Mouse (Mus musculus) intestine, embryonic 15.5 days (tissue): ENCODE results near the gene Gpsm1. TPM values are rescaled to one million over a fixed set of nuclear protein-coding genes. Genes with fewer than 3 reads are reported as not detected.

ENCODE experiments used
- ATAC-seq: fragments of 200-750 bp; cut with Nextera tagmentation; 2 replicates; pipeline ENCODE4 v1.8.0; 2017; ENCODE audit warnings: moderate TSS enrichment, moderate library complexity
- H3K27ac ChIP-seq: fragments of 300-500 bp; sonication (generic); 2 replicates; pipeline ENCODE4 v1.5.1; 2015; ENCODE audit warnings: mild to moderate bottlenecking, inconsistent platforms
- H3K27me3 ChIP-seq: fragments of 300-500 bp; sonication (generic); replicated peaks from 2 replicates; pipeline ENCODE4 v1.6.1; 2015; ENCODE audit warnings: inconsistent platforms
- H3K36me3 ChIP-seq: fragments of 300-500 bp; sonication (generic); 2 replicates; pipeline ENCODE4 v1.6.1; 2015; ENCODE audit warnings: inconsistent platforms
- H3K4me1 ChIP-seq: fragments of 300-500 bp; sonication (generic); replicated peaks from 2 replicates; pipeline ENCODE4 v1.6.1; 2015; ENCODE audit warnings: inconsistent platforms
- H3K4me2 ChIP-seq: fragments of 300-500 bp; sonication (generic); replicated peaks from 2 replicates; pipeline ENCODE4 v1.6.1; 2015; ENCODE audit warnings: mild to moderate bottlenecking, inconsistent platforms
- H3K4me3 ChIP-seq: fragments of 300-500 bp; sonication (generic); replicated peaks from 2 replicates; pipeline ENCODE4 v1.5.1; 2015; ENCODE audit warnings: inconsistent platforms
- H3K9ac ChIP-seq: fragments of 300-500 bp; sonication (generic); 2 replicates; pipeline ENCODE4 v1.6.1; 2015; ENCODE audit warnings: inconsistent platforms
- H3K9me3 ChIP-seq: fragments of 300-500 bp; sonication (generic); 2 replicates; pipeline ENCODE4 v1.6.1; 2016; ENCODE audit warnings: inconsistent platforms
- WGBS: fragments of 180-500 bp; shearing (Covaris S2); methylation state at CpG from one replicate; pipeline ENCODE4 v1.1.7; 2015; 5-methylcytosine and 5-hydroxymethylcytosine counted together
- polyA plus RNA-seq: library from polyadenylated mRNA; unstranded; fragments of >200 nt; fragmentation: Nextera tagmentation; extraction: Ambion mirVana; gene quantifications from 2 replicates; pipeline ENCODE4 v1.2.1, GENCODE M21; 2015

Gpsm1 gene
- polyA plus RNA-seq, 1 experiment from 2014 or later: 26.8 TPM

DNA sequence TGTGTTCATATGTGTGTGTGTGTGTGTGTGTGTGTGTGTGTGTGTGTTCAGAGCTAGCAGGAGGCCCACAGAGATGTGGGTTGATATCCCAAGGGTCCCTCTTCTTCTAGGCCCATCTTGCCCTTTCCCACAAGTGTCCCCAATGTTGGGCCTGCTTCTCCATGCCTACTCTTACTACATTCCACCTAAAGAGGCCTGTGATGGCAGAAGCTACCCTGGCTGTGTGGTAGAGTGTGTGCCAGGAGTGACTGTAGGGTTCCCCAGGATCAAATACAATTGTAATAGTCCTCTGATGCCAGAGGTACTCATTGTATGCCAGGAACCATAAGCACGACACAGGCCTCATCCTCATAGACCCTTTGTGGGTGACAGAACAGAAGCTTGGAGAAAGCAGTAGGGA is 1.9 kb upstream of the Gpsm1 start:
- WGBS: 84% methylated on average over 1 of the region's 1 CpGs
- Histone ChIP-seq H3K27me3 (no peaks in the 10 kb centered on the region), H3K36me3 (no peaks in the 10 kb centered on the region), H3K27ac (no peak overlapping the region), H3K9me3 (no peaks in the 10 kb centered on the region), H3K4me3 (no peak overlapping the region), H3K9ac (no peak overlapping the region), H3K4me2 (no peak overlapping the region), H3K4me1 (peaks cover 46% of the 10 kb centered on the region)
- no peak for ATAC-seq

DNA sequence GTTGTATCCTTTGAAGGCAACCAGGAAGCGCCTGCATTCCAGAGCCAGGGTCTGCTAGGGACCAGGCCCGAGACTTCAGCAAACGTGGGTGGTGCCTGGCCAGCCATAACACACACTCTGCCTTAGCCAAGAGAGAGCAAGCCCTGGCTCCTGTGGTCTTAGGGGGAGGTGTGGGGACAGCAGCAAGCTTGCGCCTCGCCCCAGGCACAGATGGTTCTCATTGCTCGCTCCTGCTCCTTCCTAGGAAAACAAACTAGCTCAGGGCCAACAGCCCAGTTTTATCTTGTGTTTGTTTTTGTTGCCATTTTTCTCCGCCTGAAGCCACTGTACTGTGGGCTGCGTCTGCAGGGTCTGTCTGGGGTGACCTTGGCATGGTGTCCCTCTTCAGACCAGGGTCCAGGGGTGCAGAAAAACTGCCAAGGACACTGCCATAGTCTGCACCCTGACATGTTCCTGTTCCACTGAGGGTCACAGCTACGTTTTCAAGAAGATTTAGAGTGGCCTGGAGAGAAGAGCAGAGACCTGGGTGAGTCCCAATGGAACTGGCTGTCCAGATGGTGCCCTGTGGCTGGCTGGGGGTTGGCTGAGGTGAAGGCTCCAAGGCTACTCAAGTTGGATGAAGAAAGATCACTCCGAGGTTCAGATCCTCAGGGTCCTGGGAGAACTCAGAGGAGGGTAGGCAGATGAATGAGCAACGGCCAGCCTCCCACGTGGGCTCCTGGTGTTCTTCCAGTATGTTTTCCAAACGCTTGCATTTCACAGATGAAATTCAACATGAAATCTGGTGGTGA is 839 bp upstream of the Gpsm1 start:
- Histone ChIP-seq H3K36me3 (no peaks in the 10 kb centered on the region), H3K9ac (0 out of 2 replicates have a peak overlapping the region, but pooled peaks have one; percentile 92), H3K27me3 (no peaks in the 10 kb centered on the region), H3K4me3 (peak overlapping the region; percentile 74), H3K9me3 (no peaks in the 10 kb centered on the region), H3K4me1 (peaks cover 42% of the 10 kb centered on the region), H3K4me2 (peak overlapping the region; percentile 77), H3K27ac (peak overlapping the region; percentile 92)
- whole genome bisulfite sequencing: 43% methylated on average over 13 of the region's 13 CpGs
- ATAC-seq: no peak

DNA sequence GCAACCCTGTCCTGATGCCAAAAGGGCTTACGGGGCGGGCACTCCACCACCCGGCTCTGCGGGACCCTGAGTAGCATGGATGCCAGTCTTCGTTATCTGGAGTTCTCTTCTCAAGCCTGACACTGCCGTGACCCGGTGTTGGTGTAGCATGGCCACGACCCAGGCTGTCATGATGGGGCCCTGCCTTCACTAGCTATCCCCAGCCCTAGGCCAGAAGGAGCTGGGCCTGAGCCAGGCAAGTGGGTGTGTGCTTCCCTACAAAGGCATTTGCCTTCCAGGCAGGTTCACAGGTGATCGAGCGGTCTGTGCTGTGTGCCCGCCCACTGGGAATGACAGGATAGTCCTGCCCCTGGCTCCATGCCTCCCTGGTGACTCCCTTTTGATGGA is 603 bp downstream of the Gpsm1 start:
- H3K36me3 ChIP-seq: no peaks in the 10 kb centered on the region
- no peaks in the 10 kb centered on the region for H3K9me3 ChIP-seq
- H3K27ac ChIP-seq: peak overlapping the region; percentile 92
- H3K4me2 ChIP-seq: peak overlapping the region; percentile 77
- H3K4me1 ChIP-seq: peaks cover 37% of the 10 kb centered on the region
- no peaks in the 10 kb centered on the region for H3K27me3 ChIP-seq
- 0% methylated on average over 11 of the region's 11 CpGs for WGBS
- H3K4me3 ChIP-seq: peak overlapping the region; percentile 74
- ATAC-seq: peak; percentile 62
- peak overlapping the region; percentile 92 for H3K9ac ChIP-seq

DNA sequence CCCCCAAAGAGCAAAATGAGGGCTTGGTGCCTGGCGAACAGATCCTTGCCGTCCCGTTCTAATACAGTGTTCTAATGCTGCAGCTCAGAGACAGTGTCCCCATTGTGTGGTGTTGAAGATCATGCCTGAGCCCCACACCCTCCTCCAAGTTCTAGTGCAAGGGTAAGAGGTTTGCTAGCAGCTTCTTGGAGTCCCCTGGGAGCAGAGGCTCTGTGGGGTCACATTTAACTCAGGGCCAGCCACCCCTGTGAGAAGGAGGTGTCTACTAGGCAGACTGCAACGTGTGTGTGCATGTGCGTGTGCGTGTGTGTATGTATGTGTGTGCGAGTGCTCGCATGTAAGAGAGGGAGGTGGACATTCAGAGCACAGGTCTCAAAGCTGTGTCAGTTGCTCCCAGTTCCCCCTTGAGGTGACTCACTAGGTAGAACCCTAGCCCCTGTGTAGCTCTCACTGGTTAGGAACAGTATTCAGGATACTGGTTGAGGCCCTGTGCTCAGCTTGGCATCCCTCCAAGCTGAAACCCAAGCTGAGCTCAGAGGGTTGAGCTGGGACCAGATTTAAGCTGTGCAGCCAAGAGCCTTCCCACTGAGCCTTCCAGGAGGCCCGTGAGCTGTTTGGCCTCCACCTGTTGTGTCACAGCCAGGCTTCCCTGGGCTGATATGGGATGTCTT is 1.4 kb downstream of the Gpsm1 start:
- H3K9me3 ChIP-seq: no peaks in the 10 kb centered on the region
- peak overlapping the region; percentile 74 for H3K4me3 ChIP-seq
- WGBS: 49% methylated on average over 9 of the region's 9 CpGs
- ATAC-seq: 0 out of 2 replicates have a peak, but pooled peaks have one; percentile 4
- H3K36me3 ChIP-seq: no peaks in the 10 kb centered on the region
- peak overlapping the region; percentile 77 for H3K4me2 ChIP-seq
- H3K9ac ChIP-seq: peak overlapping the region; percentile 92
- H3K4me1 ChIP-seq: peaks cover 36% of the 10 kb centered on the region
- no peaks in the 10 kb centered on the region for H3K27me3 ChIP-seq
- peak overlapping the region; percentile 6; the same call in 1 of the 2 replicates for H3K27ac ChIP-seq

DNA sequence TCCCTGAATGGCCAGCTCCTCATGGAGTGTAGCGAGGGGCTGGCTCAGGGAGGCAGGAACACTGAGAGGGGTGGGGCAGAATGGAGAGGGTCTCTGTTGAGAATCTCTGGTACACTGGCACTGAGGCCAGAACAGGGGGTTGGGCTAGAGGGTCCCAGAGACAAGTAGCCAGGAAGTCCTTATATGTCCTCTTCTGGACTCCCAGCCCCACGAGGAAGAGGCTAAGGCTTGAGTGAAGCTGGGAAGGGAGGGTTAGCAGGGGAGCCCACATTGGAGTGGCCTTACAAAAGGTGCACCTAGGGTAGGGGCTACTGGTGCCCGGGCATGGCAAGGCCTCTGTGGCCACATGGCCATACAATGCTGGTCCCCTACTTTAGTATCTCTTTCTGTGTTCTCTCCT is 2.1 kb downstream of the Gpsm1 start:
- no peak for ATAC-seq
- Histone ChIP-seq H3K27ac (peak overlapping the region; percentile 6; the same call in 1 of the 2 replicates), H3K9me3 (no peaks in the 10 kb centered on the region), H3K4me3 (no peak overlapping the region), H3K36me3 (no peaks in the 10 kb centered on the region), H3K9ac (peak overlapping the region; percentile 92; the same call in 1 of the 2 replicates), H3K27me3 (no peaks in the 10 kb centered on the region), H3K4me2 (peak overlapping the region; percentile 77), H3K4me1 (peaks cover 35% of the 10 kb centered on the region)
- 56% methylated on average over 3 of the region's 3 CpGs for WGBS

DNA sequence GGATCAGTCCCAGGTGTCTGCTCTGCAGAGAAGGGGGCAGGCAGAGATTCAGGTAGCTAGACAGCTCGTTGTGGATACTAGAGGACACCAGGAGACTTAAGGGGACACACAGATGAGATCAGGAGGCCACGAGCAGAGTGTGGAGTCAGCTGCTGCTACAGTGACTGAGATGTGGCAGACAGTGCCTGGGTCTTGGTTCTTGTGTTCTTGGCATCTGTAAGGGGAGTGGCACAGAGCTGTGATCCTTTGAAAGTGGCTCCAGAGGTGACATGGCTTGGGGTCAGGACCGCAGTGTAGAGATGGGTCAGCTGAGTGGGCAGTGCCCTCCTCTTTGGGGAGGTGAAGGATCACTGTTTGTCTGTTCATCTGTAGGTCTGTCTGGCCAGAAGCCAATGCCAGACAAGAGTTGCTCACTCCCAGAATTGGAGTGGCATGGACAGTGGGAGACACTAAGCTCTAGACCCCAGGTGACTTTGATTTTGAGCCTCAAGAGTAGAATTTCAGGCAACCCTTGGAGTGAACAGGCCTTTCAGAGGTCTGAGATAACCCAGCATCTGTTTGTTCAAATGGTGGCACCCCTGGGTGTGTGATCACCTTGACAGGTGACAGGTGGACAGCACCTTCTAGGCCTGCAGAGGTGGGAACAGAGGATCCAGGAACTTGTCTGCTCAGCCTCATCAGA is 2.8 kb downstream of the Gpsm1 start:
- H3K4me2 ChIP-seq: 0 out of 2 replicates have a peak overlapping the region, but pooled peaks have one; percentile 7
- ATAC-seq: no peak
- no peak overlapping the region for H3K9ac ChIP-seq
- no peak overlapping the region for H3K27ac ChIP-seq
- H3K4me3 ChIP-seq: no peak overlapping the region
- H3K9me3 ChIP-seq: no peaks in the 10 kb centered on the region
- no peaks in the 10 kb centered on the region for H3K27me3 ChIP-seq
- 82% methylated on average over 3 of the region's 3 CpGs for WGBS
- no peaks in the 10 kb centered on the region; the same call in 1 of the 2 replicates for H3K36me3 ChIP-seq
- H3K4me1 ChIP-seq: peaks cover 35% of the 10 kb centered on the region

DNA sequence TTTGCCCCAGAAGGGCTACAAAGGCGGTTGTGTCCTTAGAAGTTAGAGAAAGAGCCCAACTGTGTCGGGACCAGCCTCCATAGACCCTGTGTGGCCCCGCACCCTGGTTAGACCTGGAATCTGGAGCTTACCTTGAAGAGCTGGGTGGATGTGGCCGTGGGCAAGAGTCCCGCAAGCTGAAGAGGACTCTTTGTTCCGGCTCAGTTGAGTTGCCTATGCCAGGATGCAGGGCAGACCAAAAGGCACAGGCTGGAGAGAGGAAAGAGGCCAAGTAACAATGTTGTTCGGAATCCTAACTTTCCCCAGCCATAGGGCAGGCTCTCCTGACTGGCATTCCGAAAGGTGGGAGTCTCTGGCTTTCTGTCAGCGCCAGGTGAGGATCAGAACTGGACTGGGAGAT is 3.8 kb downstream of the Gpsm1 start:
- no peak overlapping the region for H3K27ac ChIP-seq
- WGBS: 90% methylated on average over 9 of the region's 9 CpGs
- H3K36me3 ChIP-seq: peaks cover 9% of the 10 kb centered on the region
- H3K9ac ChIP-seq: no peak overlapping the region
- H3K9me3 ChIP-seq: no peaks in the 10 kb centered on the region
- H3K4me2 ChIP-seq: no peak overlapping the region
- no peak overlapping the region for H3K4me3 ChIP-seq
- H3K4me1 ChIP-seq: peaks cover 32% of the 10 kb centered on the region
- no peak for ATAC-seq
- H3K27me3 ChIP-seq: no peaks in the 10 kb centered on the region

DNA sequence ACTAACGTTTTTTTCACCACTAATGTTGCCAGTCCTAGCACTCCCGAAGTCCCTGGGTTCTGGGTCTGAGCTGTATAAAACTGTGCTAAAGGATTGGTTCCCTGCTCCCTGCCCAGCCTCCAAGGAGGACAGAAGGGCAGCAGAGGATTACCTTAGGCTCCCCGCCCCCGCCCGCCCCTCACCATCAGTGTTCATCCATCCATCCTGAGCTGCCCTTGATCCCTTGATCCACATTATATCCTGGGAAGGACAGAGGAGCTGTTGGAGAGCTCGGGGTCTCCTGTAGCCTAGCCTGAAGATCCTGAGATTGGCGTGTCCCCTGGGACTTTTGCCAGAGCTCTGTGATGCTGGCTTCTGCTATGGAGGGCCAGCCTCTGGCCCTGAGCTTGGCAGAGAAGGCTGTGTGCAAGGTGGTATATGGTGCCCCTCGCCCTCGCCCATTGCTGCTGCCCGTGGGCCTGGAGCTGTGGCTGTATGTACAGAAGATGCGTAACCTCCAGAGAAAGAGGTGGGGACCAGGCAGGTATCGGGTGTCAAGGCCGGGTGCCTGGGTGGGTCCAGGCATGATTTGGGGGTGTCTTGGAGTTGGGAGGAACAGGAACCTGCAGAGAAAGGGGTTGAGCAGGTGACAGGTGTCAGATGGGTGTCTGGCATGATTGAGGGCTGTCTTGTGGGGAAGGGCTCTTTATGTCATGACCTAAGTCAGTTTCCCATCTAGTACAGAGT is 4.4 kb downstream of the Gpsm1 start:
- 86% methylated on average over 13 of the region's 13 CpGs for WGBS
- H3K4me3 ChIP-seq: no peak overlapping the region
- H3K27ac ChIP-seq: no peak overlapping the region
- H3K36me3 ChIP-seq: peaks cover 13% of the 10 kb centered on the region
- no peaks in the 10 kb centered on the region for H3K9me3 ChIP-seq
- H3K4me2 ChIP-seq: no peak overlapping the region
- ATAC-seq: no peak
- H3K27me3 ChIP-seq: no peaks in the 10 kb centered on the region
- H3K9ac ChIP-seq: no peak overlapping the region
- peaks cover 26% of the 10 kb centered on the region for H3K4me1 ChIP-seq

DNA sequence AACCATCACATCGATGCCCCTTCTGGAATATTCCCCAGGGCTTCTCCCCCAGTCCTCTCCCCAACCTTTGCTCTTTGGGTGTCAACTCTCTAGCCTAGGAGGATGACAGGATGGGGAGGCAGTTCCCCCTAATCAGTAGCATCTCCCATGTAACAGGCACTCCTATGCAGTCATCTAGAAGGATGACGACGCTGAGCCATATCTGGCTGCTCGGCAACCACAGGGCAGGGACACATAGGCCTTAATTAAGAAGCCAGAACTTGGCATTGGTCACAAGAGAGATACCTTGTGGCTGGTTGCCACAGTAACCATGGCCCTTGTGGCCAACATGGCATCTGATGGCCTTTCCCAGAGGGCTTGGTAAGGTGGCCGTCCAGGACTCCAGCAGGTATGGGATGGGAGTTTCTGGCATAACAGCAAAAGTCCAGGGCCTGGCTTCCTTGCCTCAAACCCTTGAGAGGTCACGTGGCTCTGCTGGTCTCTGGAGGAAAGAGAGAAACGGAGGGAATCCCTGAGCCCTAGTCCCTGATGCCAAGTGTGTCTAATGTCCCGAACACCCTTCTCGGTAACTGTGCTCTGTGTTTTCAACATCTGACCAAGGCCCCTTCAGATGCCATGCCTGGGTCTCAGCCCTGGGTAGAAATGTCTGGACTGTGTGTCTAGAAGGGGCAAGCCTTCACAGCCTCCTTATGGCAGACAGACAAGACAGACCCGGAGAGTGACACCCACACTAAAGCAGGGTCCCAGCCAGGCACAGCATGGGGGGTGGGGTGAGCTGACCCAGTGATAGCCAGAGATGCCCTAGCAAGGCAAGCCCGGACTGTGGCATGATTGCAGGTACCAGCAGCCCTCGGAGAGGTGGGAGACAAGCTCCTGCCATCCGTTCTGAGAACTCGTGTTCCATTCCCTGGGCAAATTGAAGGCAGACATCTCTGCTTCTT is 5.2 kb downstream of the Gpsm1 start:
- no peaks in the 10 kb centered on the region for H3K27me3 ChIP-seq
- H3K36me3 ChIP-seq: peaks cover 19% of the 10 kb centered on the region
- H3K9ac ChIP-seq: no peak overlapping the region
- no peaks in the 10 kb centered on the region for H3K9me3 ChIP-seq
- H3K4me1 ChIP-seq: peaks cover 23% of the 10 kb centered on the region
- H3K27ac ChIP-seq: no peak overlapping the region
- no peak overlapping the region for H3K4me3 ChIP-seq
- WGBS: 84% methylated on average over 14 of the region's 14 CpGs
- ATAC-seq: no peak
- no peak overlapping the region for H3K4me2 ChIP-seq

DNA sequence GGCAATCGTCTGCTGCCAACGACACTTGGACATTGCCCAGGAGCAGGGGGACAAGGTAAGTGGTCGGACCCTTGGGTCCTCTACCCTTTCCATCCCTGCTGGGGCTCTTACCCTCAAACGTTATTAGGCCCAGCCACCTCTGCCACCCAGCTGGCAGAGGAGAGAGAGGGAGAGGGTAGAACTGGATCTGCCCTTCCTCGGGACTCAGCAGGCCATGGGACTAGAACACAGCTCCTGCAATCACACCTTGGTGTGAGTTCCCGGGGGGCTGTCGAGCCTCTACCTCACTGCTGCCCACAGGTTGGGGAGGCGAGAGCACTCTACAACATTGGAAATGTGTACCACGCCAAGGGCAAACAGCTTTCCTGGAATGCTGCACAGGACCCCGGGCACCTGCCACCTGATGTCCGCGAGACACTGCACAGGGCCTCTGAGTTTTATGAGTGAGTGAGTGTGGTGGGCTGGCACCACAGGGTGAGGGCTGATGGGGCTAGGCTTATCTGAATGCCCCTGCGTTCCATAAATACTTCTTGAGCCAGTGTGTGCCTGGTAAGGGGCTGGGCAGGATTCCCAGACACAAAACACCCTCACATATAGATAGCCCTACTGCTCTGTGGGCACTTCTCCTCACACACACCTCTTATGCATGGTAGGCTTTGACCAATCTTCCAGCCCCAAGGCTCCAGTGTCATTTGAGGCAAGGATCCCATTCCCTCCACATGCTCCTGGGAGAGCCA is 8.4 kb downstream of the Gpsm1 start:
- no peak for ATAC-seq
- 85% methylated on average over 13 of the region's 13 CpGs for WGBS
- H3K4me2 ChIP-seq: no peak overlapping the region
- no peaks in the 10 kb centered on the region for H3K4me1 ChIP-seq
- no peak overlapping the region for H3K4me3 ChIP-seq
- H3K27me3 ChIP-seq: no peaks in the 10 kb centered on the region
- no peak overlapping the region for H3K9ac ChIP-seq
- H3K36me3 ChIP-seq: peaks cover 36% of the 10 kb centered on the region
- H3K9me3 ChIP-seq: no peaks in the 10 kb centered on the region
- no peak overlapping the region for H3K27ac ChIP-seq

DNA sequence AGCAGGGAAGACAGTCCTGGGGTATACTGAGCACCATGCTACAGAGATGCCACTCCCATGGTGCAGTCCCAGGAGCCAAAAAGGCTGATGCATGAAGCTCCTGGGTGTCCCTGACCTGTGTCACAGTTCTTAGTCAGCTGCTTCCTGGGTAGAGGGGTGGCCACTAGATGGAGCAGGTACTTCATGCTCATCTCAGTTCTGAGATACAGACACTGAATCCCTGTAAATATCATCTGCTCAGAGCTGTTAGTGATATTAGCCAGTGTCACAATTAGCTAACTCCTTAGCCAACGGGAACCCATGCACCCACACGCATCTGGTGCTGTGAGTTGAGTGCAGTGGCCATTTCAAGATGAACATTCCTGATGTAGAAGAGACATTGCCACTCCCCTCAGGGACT is 9.6 kb downstream of the Gpsm1 start:
- Histone ChIP-seq H3K36me3 (peaks cover 36% of the 10 kb centered on the region), H3K4me1 (no peaks in the 10 kb centered on the region), H3K4me2 (no peak overlapping the region), H3K9ac (no peak overlapping the region), H3K27ac (no peak overlapping the region), H3K27me3 (no peaks in the 10 kb centered on the region), H3K4me3 (no peak overlapping the region), H3K9me3 (no peaks in the 10 kb centered on the region)
- WGBS: 74% methylated on average over 2 of the region's 2 CpGs
- no peak for ATAC-seq
